Mouse (Mus musculus) urinary bladder, postnatal 14 days (tissue): ENCODE data around the gene Spsb4.

Experiments
- DNase-seq: peaks from one replicate; pipeline ENCODE4 v3.0.0; 2021; ENCODE audit warnings: low spot score

Gene Spsb4

GRCm38 (mm10) chr9:96893582-96893981 lies 125.1 kb downstream of the Spsb4 start:
- DNase-seq: no peak
